Mouse (Mus musculus) spleen, postnatal 4 days (tissue): ENCODE measurements around the gene Med12.

Experiments
- DNase-seq, 2 experiments: peaks; one replicate each; pipeline ENCODE4 v3.0.0; 2022; ENCODE audit warnings: low spot score in 2 of 2

The Med12 gene

DNA sequence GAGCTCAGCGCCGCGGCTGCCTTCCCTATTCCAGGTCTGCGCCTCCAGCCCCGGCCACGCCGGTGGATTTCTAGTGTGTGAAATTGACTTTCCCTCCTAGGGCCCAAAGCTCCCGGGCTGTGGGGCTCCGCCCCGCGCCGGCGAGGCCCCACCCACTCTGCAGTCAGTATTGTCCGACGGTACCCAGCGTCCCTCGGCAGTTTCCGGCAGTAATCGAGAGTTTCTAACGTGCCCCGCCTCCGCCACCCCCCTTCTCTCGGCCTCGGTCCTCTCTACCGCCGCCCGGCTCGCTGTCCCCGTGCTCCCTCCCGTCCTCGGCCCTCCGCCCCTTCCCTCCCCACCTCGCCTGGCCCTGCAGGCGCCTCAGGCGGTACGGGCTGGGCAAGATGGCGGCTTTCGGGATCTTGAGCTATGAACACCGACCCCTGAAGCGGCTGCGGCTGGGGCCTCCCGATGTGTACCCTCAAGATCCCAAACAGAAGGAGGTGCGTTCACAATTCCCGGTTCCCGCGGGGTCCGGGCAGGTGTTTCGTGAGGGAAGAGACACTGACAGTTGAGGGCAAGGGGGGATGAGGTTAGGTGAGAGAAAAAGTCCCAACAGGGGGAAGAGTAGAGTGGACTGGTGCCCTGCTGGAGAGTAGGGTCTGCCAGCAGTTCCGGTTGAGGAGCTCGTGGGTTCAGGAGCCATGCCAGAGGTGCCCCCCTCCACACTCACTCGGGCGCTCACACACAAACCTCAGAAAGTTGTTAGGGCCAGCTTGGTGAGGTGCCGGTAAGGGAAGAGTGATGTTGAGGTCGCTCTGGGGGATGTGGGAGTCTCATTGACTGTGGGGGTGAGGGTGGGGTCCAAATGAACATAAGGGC, at the start of gene Med12:
Gene Med12 (plus strand): TSS at position 156 of the 864 bp plus-strand sequence.
- peak; percentile 90 to 92 for DNase-seq

DNA sequence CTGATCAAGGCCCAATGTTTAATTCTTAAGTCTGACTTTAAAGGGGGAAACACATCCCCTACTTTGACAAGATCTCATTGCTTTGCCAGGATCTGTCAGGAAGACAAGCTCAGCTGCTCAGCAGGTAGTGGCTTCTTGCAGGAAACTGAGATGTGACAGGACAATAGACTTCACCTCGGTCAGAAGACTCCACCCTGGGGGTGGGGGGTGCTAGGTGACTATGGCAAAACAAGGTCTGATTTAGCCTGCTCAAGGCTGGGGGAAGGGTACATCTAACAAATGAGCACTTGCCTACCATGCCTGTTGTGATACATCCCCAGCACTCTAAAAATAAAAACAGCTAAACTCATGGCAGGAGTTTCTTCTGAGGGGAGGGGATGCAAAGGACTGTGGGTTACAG, 28.8 kb upstream of the Med12 start:
- no peak for DNase-seq

DNA sequence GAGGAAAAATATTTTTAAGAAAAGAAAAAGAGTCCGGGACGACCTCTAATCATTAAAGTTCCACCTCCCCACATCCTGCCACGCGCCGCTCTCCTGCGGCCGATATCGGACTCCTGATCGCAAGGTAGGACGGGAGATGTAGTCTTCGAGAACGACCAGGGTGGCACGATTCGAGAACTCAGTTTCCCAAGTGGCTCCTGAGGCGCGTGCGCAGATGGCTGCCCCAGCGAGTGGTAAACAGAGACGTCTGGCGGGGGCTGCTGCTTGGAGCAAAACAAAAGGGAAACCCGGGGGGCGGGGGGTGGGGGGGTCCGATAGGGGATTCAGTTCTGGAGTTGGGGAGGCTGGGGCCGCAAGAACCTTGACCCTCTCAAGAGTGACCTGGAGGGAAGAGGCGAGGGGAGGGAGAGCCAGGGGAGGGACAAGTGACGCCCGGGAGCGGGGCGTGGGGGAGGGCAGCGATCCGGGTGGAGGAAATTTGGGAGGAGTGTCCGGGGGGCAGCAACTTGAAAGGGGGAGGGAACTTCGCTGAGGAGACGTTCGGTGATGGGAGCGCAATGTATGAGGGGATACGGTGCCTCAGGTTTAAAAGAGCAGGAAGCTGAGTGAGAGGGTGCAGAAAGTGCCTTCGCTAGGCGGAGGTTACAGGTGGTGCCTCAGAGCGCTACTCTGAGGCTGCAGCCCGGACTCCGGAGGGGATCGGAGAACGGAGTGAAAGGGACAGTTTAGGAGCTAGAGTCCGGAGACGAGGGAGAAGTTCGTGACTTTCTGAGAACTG, 19.7 kb upstream of the Med12 start, which contains the start of gene Foxo4:
Gene Foxo4 (plus strand): TSS at position 577 of the 778 bp plus-strand sequence.
- peak; percentile 84 to 91 for DNase-seq

DNA sequence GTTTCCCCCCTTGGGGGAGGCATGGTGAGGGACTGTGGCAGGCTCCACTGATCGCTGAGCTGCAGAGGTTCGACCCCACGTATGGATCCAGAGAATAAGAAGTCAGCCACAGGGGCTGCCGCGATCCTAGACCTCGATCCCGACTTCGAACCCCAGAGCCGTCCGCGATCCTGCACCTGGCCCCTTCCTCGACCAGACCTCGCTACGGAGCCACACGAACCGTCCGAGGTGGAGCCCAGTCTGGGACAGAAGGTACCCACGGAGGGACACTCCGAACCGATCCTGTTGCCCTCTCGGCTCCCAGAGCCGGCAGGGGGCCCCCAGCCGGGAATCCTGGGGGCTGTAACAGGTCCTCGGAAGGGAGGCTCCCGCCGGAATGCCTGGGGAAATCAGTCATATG, 19.1 kb upstream of the Med12 start:
- DNase-seq = peak in 1 of 2 experiments; percentile 69

DNA sequence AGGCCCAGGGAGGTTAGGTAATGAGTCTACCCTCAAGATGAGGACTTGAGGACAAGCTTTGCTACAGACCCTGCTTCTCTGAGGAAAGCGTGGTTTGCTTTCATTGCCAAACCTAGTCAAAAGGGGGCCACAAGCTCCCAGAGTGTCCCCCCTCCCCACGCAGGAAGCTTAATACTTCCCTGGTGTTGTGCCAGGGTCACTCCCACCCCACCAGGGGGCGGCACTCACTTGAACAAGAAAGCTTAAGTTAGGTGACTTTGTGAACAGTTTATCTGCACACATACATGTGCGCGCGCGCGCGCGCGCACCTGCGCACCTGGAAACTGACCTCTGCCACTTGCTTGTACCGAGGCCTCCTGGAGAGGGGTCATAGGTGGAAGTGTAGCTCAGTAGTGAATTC, 17.2 kb upstream of the Med12 start:
- DNase-seq = peak; percentile 24 to 71

DNA sequence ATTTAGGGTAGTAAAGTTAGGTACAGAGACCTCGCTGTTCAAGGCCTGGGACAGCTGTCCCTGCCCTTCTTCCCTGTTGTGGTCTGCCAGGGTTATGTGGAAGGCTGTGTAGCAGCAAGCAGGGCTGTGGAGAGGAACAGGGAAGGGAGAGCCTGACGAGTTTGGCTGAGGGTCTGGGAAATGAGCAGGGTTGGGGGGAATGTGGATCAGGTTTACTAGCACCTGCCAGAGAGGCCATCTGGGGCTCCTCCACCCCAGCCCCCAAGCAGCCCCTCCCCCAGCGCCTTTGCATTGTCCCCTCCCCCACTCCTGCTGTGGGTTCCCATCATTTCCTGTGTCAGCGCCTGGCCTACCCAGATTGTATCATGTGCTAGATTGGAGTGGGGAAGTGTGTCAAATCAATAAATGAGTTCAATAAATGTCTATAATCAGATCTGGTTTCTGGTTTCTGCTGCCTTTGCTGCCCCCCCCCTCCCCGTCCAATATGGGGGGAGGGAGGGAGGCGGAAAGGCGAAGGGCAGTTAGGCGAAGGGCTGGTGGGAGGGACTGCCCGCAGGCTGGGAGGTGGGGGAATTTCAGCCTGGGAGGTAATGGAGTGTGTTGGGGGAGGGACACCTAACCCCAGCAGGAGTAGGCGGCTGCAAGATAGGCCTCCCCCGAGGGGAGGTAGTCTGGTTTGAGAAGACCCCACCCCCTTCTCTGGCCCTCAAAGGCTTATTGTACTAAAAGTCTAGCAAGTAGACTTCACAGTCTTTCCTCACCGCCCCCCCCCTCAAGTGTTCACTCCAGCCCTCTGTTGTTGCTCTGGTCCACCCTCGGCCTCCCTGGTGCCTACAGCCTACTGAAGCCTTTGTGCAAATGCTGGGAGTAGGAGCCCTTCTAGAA, 13.1 kb upstream of the Med12 start:
- no peak for DNase-seq

DNA sequence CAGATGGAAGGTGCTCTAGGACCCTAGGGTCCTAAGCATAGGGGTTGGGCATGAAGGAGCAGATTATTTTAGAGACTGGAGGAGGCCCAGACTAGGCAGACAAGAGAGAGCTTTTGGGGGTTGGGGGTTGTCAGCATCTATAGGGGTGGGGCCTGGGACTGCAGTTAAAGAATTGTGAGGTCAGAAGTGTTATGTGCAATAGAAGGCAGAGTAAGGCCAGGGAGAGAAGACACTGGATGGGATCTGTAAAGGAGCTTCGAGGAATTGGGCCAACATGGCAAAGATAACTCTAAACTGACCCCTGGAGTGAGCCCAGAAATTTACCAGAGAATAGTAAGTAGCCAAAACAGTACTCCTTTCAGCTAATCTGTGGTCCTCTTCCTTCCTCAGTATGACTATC, 9.9 kb upstream of the Med12 start, which contains the start of gene Gm614:
Gene Gm614 (minus strand): TSS at position 101 of the 400 bp plus-strand sequence.
- DNase-seq = no peak

DNA sequence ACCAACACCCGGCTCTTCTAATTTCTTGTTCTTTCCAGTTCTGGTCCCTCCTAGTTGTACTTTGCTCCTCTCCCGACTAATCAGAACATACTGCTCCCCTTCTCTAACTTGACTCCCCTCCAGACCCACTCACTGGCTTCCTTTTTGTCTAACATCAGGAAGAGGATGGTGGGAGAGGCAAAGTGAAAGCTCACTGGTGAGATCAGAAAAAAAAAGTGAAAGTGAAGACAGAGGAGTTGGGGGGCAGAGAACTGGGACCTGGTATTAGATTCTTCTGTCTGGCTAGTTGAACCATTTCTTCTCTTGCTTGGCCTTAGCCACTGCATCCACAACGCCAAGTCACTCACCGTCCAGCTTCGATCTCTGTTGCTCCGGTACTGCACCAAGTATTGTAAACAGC, 7.2 kb upstream of the Med12 start:
- no peak for DNase-seq

DNA sequence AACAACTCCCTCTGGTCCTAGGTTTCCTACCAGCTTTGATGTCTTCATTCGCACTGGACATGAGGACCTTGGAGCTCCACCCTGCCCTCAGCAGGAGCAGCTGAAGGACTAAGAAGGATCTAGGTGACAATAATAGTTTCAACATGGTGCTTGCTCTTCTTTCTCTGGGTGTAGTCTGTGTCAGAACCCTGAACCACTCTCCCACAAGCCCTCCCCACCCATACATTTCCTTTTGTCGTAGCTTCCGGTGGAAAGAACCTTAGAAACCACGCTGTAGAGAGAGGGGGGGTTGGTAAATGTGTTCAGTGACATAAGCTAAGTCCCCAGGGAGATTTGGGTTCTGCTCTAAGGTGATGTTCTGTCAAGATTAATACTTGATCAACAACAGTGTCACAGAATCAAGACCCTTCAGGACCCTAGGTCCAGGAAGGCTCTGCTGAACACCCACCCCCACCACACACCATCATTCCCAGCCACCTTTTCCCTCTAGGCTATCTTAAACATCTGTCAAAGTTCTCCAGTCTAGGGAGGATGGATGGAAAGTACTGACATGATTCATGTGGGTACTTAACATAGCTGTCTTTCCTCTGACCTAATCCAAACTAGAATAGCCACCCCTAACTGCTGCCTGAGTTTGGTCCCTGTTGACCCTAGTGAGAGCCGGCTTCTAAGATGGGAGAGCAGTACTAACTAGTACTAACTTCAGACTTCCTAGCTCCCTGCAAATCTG, 5.6 kb upstream of the Med12 start, which contains the start of gene Il2rg:
Gene Il2rg (minus strand): TSS at position 231 of the 730 bp plus-strand sequence.
- DNase-seq = no peak

DNA sequence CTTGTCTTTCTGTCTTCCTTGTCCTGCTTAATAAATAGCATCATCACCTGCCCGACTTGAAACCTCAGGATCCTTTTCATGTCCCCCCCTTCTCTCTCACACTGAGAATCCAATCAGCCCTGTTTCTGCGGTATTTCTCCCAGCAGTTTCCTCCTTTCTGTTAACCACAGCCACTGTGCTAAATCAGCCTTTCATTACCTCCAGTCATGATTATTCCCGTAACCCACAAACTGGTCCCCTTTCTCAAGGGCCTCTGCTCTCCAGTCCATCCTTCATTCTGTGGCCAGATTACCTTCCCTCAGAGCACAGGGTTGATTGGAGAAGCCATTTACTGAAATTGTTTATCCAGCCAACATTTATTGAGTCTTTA, 5.1 kb upstream of the Med12 start, which contains the start of gene Gm20489:
Gene Gm20489 (minus strand): TSS at position 269 of the 370 bp plus-strand sequence.
- no peak for DNase-seq

DNA sequence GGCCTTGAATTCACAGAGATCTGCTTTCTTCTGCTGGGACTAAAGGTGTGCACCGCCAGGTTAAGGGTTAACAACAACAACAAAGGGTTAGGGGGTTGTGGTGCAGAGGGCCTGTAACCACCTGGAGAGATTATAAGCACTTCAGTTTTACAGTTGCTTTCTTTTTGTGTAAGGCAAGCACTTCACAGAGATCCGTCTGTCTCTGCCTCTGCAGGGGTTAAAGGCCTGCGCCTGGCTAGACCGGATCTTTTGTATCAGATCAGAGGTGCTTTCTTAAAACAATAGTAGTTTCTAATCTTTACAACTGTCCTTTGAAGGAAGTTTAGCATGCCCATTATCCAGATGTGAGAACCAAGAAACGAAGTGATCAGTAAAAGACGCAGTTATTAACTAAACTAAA, 420 bp upstream of the Med12 start:
- no peak for DNase-seq

DNA sequence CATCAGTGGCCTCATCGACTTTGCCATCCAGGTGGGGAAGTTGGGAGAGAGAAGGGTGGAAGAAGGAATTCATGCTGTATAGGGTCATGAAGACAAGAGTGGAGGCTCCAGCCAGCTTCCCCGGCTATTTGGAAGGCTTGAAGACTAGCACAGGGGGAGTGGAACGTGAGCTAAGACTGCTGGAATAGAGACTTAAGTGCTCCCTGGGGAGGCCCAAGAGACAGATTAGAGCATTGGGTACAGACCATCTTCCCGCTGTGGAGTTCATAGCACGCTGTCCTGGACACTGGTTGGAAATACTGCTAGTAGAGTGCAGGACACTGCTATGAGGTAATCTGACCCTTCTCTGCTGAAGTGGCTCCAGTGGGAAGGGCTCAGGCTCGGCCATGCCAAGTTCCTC, 9.0 kb downstream of the Med12 start:
- peak in 1 of 2 experiments; percentile 51 for DNase-seq

DNA sequence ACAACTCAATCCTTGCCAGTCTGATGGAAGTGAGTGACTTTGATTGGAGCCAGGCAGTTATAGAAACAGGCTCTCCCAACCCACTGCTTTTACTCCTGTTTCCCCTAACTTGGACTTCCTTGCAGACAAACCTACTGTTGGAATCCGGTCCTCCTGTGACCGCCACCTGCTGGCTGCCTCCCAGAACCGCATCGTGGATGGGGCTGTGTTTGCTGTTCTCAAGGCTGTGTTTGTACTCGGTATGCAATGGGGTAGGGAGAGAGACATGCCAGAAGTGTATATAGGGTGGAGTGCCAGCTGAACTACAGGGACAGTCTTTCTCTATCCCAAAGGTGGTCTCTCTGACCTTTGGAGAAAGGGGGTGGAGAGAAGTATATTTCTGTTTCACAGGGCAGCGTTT, 11.7 kb downstream of the Med12 start:
- peak; percentile 75 to 88 for DNase-seq

DNA sequence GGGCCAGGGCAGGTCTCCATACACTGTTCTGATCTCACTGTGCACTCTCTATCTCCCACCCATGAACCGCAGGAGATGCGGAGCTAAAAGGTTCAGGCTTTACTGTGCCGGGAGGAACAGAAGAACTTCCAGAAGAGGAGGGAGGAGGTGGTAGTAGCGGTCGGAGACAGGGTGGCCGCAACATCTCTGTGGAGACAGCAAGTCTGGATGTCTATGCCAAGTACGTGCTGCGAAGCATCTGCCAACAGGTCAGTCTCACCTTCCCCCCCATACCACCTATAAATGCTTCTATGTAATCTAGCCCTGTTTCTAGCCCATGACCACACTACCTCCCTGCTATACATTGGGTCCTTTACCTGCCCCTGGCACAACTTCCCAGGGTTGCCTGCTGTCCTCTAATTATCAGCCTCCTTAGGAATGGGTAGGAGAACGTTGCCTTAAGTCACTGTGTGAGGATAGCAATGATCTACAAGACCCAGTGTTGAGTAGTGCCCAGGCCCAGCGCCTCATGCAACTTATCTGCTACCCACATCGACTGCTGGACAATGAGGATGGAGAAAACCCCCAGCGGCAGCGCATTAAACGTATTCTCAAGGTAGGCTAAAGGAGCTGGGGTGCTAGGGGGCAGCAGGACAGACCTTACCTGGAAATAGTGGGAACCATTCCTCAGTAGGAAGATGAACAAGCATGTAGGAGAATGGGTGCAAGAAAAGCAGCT, 12.3 kb downstream of the Med12 start:
- DNase-seq = peak in 1 of 2 experiments; percentile 58

DNA sequence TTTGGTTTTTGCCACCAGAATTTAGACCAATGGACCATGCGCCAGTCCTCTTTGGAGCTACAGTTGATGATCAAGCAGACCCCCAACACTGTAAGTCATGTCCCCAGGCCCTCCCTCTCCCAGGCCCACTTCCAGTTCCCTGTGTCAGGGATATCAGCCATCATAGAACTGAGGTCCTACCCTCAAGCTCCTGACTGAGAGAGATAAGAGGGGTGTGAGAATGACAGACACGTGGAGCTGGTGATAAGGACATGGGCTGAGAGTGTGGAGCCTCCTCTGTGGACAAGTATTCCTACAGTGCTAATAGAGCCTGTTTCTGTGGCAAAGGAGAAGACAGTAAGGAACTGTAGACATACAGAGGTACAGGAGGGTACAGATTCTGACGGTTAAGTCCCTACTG, 13.7 kb downstream of the Med12 start:
- peak; percentile 42 to 68 for DNase-seq

DNA sequence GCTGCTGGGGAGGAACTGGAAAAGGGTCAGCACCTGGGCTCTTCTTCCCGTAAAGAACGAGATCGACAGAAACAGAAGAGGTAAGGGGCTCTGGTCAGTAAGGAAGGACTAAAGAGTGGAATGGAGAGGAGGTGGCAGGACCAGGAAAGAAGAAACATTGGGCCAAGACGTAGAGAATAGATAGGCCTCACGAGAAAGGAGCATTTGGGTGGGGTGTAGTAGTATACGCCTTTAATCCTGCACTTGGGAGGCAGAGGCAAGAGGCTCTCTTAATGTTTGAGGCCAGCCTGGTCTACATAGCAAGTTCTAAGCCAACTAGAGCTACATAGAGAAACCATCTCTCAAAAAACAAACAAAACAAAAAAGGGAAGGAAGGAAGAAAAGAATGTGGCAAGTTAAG, 14.6 kb downstream of the Med12 start:
- DNase-seq = no peak

DNA sequence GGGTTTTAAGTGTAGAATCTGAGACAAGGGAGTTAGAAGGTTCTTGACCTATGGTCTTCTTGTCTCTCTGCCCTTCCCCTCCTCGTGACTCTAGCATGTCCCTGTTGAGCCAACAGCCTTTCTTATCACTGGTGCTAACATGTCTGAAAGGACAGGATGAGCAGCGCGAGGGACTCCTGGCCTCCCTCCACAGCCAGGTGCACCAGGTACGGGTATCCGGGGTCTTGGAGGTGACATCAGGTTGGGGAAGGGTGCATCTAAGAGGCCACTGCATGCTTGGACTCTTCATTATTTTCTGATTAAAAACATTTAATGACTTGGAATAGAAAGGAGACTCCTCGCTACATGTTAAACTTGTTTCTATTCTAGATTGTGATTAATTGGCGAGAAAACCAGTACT, 15.2 kb downstream of the Med12 start:
- peak in 1 of 2 experiments; percentile 55 for DNase-seq

DNA sequence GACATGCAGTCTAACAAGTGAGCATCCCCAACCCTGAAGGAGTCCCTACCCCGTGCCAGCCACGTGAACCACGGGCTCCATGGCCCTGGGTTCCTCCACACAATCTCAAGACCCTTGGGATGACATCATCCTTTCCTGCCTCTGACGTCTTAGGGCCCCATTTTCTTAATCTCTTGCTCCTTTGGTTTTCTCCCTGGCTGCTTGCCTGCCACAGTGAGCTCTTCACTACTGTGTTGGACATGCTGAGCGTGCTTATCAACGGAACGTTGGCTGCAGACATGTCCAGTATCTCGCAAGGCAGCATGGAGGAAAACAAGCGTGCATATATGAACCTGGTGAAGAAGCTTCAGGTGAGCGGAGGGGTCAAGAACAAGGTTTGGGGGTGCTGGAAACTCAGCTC, 16.3 kb downstream of the Med12 start:
- DNase-seq = peak; percentile 31 to 59

DNA sequence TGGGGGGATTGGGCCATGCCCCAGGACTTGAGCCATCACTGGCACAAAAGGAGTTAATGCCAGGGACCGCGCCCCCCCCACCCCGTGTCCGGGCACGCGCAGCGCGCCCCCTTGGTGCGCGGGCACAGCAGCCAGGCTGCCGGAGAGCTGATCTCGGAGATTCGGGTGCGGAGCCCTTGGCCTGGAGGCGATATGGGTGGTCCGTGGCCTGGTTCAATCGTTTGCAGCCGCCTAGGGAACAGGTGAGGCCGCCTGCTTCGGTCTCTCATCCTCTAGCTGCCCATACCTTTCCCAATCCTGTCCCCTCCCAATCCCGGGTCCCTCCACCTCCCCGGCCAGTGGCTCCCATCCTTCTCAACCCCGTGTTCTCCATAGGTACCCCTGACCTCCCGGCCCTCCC, 25.2 kb downstream of the Med12 start, which contains the start of gene Nlgn3:
Gene Nlgn3 (plus strand): TSS at position 114 of the 400 bp plus-strand sequence.
- DNase-seq = no peak
